Mouse (Mus musculus): ENCODE measurements around the gene Braf.

DNA sequence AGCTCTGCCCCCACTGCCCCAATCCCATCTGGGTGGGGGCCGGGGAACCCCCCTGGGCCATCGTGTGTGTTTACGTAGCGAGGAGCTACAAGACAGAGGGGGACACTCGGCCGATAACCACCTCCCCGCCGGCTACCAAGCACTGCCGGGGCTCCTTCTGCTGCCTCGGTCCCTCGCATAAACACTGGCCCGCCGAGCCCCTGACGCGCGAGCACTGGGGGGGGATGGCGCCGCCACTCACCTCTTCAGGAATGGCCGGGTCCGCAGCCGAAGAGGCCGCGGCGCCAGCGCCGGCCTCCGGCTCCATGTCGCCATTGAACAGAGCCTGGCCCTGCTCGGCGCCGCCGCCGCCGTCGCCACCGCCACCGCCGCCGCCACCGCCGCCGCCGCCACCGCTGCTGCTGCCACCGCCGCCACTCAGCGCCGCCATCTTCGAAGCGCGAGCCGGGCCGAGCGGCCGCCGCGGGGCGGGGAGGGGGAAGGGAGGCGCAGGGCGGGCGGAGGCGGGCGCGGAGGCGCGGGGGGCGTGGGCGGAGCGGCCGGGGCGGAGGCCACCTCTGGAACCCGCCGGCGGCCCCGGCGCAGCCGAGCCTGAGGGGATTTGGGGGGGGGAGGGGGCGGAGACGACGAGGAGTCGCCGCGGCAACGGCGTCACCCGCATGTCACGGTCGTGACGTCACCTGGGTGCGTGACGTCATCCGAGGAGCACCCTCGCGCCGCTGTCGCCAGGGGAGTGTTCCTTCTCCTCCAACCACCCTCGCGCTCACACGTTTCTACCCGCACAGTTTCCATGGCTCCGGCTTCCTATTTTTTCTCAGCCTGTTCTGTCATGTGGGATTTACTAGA, at the start of gene Braf:
- peak; percentile 27 for TF ChIP-seq CTCF (IDR thresholded peaks at IDR 0.05)
- TF ChIP-seq POLR2A (IDR thresholded peaks at IDR 0.05; ENCODE audit: insufficient read depth, low read depth, low read length), result 0 out of 2 replicates have a peak, but pooled peaks have one; percentile 37
- peak; percentile 75 for TF ChIP-seq EP300 (IDR thresholded peaks at IDR 0.05; ENCODE audit: insufficient read depth, low read depth, low read length)

Data from heart, adult 2 months (tissue).